Mouse (Mus musculus): ENCODE results near the gene Efcab6.

Efcab6 gene

GRCm38 (mm10) chr15:83982186-83982936 lies 82.8 kb downstream of the Efcab6 start:
- no peak for DNase-seq (ENCODE audit: low read depth in 2 of 2, low spot score in 2 of 2)

GRCm38 (mm10) chr15:83978865-83979264 lies 86.3 kb downstream of the Efcab6 start:
- no peak for DNase-seq (ENCODE audit: low read depth in 2 of 2, low spot score in 2 of 2)

DNA sequence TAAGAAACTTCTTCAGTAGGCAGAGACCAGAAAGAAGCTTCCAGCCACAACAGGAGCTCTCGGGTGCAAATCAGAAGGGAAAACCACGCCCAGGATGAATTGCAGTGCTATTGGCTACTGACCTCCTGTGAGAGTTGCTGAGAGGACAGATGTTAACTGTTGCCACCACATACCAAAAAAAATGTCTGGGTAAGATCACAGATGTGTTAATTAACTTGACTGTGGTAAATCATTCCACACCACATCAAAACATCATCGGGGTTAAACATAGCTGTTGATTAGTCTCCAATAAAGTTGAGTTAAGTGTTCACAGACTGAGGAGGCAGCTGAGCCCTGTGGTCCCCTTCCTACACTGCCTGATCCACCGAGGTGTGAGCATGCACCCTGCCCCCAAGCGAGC lies 88.1 kb downstream of the Efcab6 start:
- no peak for DNase-seq (ENCODE audit: low read depth in 2 of 2, low spot score in 2 of 2)

GRCm38 (mm10) chr15:83972206-83972605 lies 93.0 kb downstream of the Efcab6 start:
- DNase-seq (ENCODE audit: low read depth in 2 of 2, low spot score in 2 of 2) = no peak

DNA sequence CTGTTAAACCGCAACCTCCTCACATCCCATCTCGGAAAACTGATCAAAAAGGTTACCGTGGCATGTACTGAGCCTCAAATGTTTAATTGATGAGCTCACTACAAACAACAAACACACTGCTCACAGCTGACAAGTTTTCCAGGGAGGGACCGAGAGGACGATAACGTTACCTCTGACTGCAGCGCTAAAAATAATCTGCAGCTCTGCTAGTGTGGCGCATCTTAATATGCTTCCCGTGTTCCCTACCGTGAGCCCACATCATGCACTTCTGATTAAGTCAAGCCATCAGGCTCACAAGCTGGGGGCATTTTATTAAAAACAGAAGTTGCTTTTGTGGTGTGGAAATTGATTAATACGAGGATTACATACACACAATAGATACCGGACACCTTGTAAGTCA lies 97.4 kb downstream of the Efcab6 start:
- no peak for DNase-seq (ENCODE audit: low read depth in 2 of 2, low spot score in 2 of 2)

DNA sequence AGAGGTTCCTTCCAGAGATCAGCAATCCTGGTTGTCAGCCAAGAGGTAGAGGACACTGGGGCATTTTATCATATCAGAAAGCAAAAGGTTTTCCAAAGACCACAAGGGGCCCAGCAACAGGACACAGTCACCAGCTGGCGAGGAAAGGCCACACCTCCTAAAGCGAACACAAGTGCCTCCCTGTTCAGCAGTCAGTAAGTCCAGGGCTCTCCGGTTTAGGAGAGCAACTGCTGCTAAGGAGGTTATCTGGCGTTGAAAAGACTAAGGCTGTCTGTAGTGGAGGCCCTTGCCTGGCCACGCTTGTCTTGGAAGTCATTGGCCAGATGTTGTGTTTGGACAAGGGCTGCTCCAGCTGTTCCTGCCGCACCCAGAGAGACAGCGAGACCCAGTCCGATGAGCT lies 100.1 kb downstream of the Efcab6 start:
- DNase-seq (ENCODE audit: low read depth in 2 of 2, low spot score in 2 of 2) = no peak

- DNase-seq (ENCODE audit: low read depth in 2 of 2, low spot score in 2 of 2) = no peak
Measured at GRCm38 (mm10) chr15:83958376-83958775, 106.8 kb downstream of the Efcab6 start.

DNA sequence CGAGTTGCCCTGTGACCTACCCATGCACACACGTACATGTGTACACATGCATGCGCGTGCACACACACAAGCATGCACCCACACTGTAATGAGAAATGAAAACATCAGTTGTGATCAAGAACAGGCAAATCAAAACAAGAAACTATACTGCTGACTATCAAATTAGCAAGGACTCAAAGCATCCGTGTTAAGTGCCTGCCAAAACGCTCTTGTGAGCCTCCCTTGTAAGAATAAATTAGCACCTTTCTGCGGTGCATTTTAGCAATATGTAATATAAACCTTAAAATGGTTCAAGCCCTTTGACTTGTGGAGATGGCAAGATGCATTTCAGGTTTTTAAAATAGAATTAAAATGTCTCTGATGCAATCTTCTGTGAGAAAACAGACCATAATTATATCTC lies 108.2 kb downstream of the Efcab6 start:
- no peak for DNase-seq (ENCODE audit: low read depth in 2 of 2, low spot score in 2 of 2)

- DNase-seq (ENCODE audit: low read depth in 2 of 2, low spot score in 2 of 2) = no peak
Measured at GRCm38 (mm10) chr15:83955948-83956707, 109.1 kb downstream of the Efcab6 start.

GRCm38 (mm10) chr15:83949729-83950491 lies 115.3 kb downstream of the Efcab6 start:
- no peak for DNase-seq (ENCODE audit: low read depth in 2 of 2, low spot score in 2 of 2)

DNA sequence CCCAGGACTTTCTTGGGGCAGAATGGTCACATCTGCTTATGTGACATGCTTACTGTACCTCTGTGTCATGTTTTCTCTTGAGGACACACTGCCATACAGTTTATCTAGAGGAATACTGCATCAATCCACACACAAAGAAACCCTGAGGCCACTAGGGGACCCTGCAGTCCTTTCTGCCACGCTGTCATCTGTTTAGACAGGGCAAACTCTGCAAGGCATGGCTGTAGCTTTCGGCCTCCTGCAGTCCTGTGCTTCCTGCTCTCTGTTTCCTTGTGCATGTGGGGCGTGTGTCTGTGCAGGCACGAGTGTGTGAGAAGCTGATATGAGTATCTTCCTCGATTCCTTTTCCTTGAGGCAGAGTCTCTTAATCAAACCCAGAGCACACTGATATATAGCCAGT lies 125.5 kb downstream of the Efcab6 start:
- no peak for DNase-seq (ENCODE audit: low read depth in 2 of 2, low spot score in 2 of 2)

GRCm38 (mm10) chr15:83938466-83938865 lies 126.7 kb downstream of the Efcab6 start:
- no peak for DNase-seq (ENCODE audit: low read depth in 2 of 2, low spot score in 2 of 2)

- no peak for DNase-seq (ENCODE audit: low read depth in 2 of 2, low spot score in 2 of 2)
Measured at GRCm38 (mm10) chr15:83936506-83936905, 128.7 kb downstream of the Efcab6 start.

DNA sequence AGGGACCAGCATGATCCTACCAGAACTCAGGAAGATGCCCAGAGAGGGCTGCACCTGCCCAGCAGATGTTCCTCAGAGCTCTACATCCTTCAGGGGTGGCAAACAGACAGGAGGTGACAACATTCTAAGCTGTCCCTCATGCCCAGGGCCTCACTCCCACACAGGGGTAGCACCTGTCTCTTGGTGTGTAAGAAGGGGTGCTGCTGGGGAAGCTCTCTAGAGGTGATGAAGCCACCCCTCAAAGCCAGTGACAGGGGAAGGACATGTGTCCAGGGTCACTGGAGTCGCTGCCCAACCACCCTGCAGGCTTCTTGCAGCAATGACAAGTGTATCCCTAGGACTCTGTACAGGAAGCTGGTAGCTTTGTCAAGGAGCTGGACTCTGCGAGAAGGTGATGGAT lies 130.4 kb downstream of the Efcab6 start:
- DNase-seq (ENCODE audit: low read depth in 2 of 2, low spot score in 2 of 2) = no peak

DNA sequence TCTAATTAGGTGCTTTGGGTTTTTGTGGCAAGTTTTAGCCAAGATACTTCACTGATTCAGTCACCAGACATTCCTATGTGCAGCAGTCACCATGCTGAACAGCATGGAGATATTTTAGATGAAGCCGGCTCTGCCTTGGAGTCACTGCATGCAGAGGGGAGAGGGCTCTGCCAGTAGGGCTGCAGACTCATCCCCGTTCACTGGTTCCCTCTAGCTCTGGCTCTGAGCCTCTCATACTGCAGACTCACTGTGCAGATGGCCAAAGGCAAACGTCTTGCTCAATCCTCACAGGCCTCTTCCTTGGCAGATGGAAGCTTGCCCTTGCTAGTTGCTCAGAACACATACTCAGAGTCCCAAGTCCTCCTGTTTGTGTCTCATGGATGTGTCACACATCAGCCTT lies 139.8 kb downstream of the Efcab6 start:
- DNase-seq (ENCODE audit: low read depth in 2 of 2, low spot score in 2 of 2) = no peak

DNA sequence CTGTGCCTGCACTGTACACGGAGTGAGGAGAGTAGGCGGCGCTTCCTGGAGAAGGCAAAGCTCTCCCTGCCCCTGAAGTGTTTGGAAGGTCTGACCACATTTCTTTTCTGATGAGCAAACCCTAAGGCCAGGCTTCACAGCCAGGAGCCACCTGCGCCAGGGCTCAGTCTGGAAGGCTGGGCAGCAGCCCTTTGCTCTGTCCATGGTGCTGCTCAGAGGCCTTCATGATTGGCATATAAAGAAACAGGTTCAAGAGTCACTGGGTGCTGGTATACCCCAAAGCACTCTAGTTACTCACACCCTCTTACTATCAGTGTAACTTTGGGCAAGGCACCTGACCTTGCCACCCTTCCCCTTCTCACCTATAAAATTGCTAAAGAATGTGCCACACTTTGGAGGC lies 140.5 kb downstream of the Efcab6 start:
- DNase-seq (ENCODE audit: low read depth in 2 of 2, low spot score in 2 of 2) = no peak

- DNase-seq (ENCODE audit: low read depth in 2 of 2, low spot score in 2 of 2) = no peak
Measured at GRCm38 (mm10) chr15:83915376-83915775, 149.8 kb downstream of the Efcab6 start.

DNA sequence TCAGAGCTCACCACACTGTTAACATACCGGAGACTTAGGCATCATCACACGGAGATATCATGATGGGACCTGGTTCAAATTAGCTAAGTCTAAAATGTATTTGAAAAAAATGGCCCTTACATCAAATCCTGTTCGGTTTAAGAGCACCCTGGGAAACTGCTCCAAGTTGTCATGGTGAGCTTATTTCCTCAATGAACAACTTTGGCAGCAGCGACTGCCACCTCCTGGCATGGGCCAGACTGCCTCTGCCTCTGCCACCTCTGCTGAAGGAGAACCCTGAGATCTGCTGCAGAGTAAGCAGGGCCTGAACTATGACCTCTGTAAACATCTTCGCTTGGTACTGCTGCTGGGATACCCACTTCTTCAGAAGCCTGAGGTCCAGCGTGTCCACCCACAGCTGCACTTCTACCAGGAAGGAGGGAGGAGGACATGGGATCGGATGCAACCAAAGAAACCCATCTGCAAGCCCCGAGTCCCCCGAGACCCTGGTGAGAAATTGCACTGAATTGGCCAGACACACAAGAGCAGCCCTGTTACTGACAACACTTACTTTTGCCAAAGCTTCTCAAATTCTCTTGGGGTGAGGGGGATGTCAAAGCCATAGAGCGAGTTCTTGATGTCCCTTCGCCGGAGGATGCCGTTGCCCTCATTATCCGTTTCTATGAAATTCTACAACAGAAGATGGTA lies 152.0 kb downstream of the Efcab6 start:
- no peak for DNase-seq (ENCODE audit: low read depth in 2 of 2, low spot score in 2 of 2)

DNA sequence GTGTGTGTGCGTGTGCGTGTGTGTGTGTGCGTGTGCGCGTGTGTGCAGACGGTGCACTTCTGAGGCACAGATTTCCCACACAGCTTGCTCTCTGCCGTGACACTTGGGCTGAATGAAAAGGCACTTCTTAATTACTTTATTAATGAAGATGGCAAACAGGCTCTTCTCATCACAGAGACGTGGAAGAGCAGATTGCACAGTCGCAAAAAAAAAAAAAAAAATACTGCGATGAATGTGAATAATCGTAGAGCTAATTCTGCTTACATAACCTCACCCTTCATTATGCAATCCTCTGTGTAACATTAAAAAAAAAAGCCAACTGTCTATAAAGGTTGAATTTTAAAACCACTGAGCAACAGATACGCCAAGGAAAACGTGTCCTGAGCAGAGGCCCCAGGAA lies 158.7 kb downstream of the Efcab6 start:
- no peak for DNase-seq (ENCODE audit: low read depth in 2 of 2, low spot score in 2 of 2)

- DNase-seq (ENCODE audit: low read depth in 2 of 2, low spot score in 2 of 2) = no peak
Measured at GRCm38 (mm10) chr15:83897286-83897685, 167.9 kb downstream of the Efcab6 start.

GRCm38 (mm10) chr15:83896011-83896410 lies 169.2 kb downstream of the Efcab6 start:
- DNase-seq (ENCODE audit: low read depth in 2 of 2, low spot score in 2 of 2) = no peak

Data from CD8-positive naive resting alpha-beta T cell, adult 2 months (primary cell).